Mouse (Mus musculus) embryonic facial prominence, embryonic 14.5 days (tissue): ENCODE measurements around the gene Lmo3. TPM values are rescaled to one million over a fixed set of nuclear protein-coding genes. Genes with fewer than 3 reads are reported as not detected.

ENCODE experiments used
- ATAC-seq: fragments of 200-750 bp; cut with Nextera tagmentation; 2 replicates; pipeline ENCODE4 v1.8.0; 2017; ENCODE audit warnings: low read depth, moderate number of reproducible peaks, moderate TSS enrichment
- DNase-seq: peaks from one replicate; pipeline ENCODE4 v3.0.0-alpha.2; 2015; ENCODE audit warnings: low spot score
- H3K27ac ChIP-seq: fragments of 300-500 bp; sonication (generic); replicated peaks from 2 replicates; pipeline ENCODE4 v1.5.1; 2014; ENCODE audit warnings: low read depth, mild to moderate bottlenecking, low read length, moderate library complexity
- H3K27me3 ChIP-seq: fragments of 300-500 bp; sonication (generic); replicated peaks from 2 replicates; pipeline ENCODE4 v1.6.1; 2014; ENCODE audit warnings: low read length; ENCODE audit not compliant: control insufficient read depth, insufficient read depth
- H3K36me3 ChIP-seq: fragments of 300-500 bp; sonication (generic); 2 replicates; pipeline ENCODE4 v1.6.1; 2014; ENCODE audit warnings: low read length, mixed read lengths; ENCODE audit not compliant: control insufficient read depth, insufficient read depth
- H3K4me1 ChIP-seq: fragments of 300-500 bp; sonication (generic); 2 replicates; pipeline ENCODE4 v1.6.1; 2014; ENCODE audit warnings: antibody characterized with exemption, low read length; ENCODE audit not compliant: control insufficient read depth, insufficient read depth
- H3K4me2 ChIP-seq: fragments of 300-500 bp; sonication (generic); 2 replicates; pipeline ENCODE4 v1.6.1; 2014; ENCODE audit warnings: low read depth, mild to moderate bottlenecking, low read length, moderate library complexity, mixed read lengths
- H3K4me3 ChIP-seq: fragments of 300-500 bp; sonication (generic); 2 replicates; pipeline ENCODE4 v1.5.1; 2014; ENCODE audit warnings: low read depth, mild to moderate bottlenecking, low read length
- H3K9ac ChIP-seq: fragments of 300-500 bp; sonication (generic); 2 replicates; pipeline ENCODE4 v1.6.1; 2014; ENCODE audit warnings: low read depth, mild to moderate bottlenecking, low read length, moderate library complexity, mixed read lengths
- H3K9me3 ChIP-seq: fragments of 300-500 bp; sonication (generic); 2 replicates; pipeline ENCODE4 v1.6.1; 2016; ENCODE audit warnings: low read length; ENCODE audit not compliant: control insufficient read depth
- WGBS: fragments of 180-500 bp; shearing (Covaris S2); extraction: QIAGEN DNeasy Blood & Tissue Kit; methylation state at CpG from one replicate; pipeline ENCODE4 v1.1.7; 2014; 5-methylcytosine and 5-hydroxymethylcytosine counted together
- polyA plus RNA-seq: library from polyadenylated mRNA; unstranded; fragments of >200 nt; fragmentation: Nextera tagmentation; extraction: Ambion mirVana; gene quantifications from 2 replicates; pipeline ENCODE4 v1.2.1, GENCODE M21; 2014

Lmo3 gene
- polyA plus RNA-seq, 1 experiment from 2014 or later = 2.5 TPM

DNA sequence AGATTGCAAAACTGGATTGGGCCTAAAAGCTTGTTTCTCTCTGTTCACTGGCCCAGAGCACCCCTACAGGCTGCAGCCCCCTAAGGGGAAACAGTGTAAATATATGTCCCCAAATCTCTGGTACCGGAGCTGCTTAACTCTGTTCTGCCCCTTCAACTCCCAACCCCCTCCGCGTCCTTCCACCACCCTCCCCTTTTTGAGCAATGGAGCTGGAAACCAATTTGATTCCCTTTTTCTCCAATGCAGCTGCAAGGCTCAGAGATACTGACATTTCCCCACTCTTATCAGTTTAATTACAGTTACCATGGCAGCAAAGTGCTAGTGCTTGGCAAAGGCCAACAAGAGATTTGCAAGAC is 161.3 kb downstream of the Lmo3 start:
- ATAC-seq (no peak), DNase-seq (peak; percentile 59)
- 8% methylated on average over 3 of the region's 3 CpGs for WGBS
- Histone ChIP-seq H3K9ac (peak overlapping the region; percentile 53; the same call in 1 of the 2 replicates), H3K4me3 (peak overlapping the region; percentile 44), H3K27me3 (peaks cover 21% of the 10 kb centered on the region), H3K36me3 (no peaks in the 10 kb centered on the region), H3K4me2 (peak overlapping the region; percentile 77), H3K4me1 (peaks cover 17% of the 10 kb centered on the region; the same call in 1 of the 2 replicates), H3K27ac (no peak overlapping the region), H3K9me3 (no peaks in the 10 kb centered on the region)

DNA sequence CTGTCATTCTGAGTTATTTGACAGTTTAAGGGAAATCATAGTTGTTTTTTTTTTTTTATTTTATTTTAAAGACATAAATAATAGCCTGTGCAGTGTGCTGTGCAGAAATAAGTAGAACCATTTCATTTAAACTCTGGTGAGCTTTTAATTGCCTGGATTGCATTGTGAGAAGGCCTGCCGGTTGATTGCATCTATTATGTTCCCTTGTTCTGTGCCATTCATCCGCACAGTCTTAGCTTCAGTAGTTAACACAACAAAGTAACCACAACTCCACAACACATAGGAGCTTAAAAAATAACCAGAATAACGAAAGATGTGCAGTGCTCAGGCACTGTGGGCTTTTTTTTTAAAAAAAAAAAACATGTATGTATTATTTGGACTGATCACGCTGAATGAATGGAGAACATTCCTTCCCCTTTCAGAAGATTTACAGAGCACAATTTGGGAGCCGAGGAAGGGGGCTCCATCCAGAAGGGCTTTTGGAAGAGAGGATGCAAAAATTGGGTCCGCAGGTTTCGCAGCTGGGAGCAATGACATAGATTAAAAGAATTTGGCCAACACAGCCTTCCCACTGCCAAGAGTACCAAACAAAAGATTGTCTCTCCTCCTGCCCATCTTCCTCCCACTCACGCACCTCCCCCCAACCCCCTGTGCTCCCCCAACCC is 161.8 kb downstream of the Lmo3 start:
- peak; percentile 39 for DNase-seq
- no peak; the same call in 1 of the 2 replicates for ATAC-seq
- peak overlapping the region; percentile 77 for H3K4me2 ChIP-seq
- no peak overlapping the region for H3K27ac ChIP-seq
- 32% methylated on average over 8 of the region's 8 CpGs for WGBS
- no peaks in the 10 kb centered on the region for H3K9me3 ChIP-seq
- H3K36me3 ChIP-seq = no peaks in the 10 kb centered on the region
- H3K9ac ChIP-seq = 0 out of 2 replicates have a peak overlapping the region, but pooled peaks have one; percentile 53
- H3K4me1 ChIP-seq = peaks cover 17% of the 10 kb centered on the region; the same call in 1 of the 2 replicates
- peaks cover 21% of the 10 kb centered on the region for H3K27me3 ChIP-seq
- peak overlapping the region; percentile 44; the same call in 1 of the 2 replicates for H3K4me3 ChIP-seq

DNA sequence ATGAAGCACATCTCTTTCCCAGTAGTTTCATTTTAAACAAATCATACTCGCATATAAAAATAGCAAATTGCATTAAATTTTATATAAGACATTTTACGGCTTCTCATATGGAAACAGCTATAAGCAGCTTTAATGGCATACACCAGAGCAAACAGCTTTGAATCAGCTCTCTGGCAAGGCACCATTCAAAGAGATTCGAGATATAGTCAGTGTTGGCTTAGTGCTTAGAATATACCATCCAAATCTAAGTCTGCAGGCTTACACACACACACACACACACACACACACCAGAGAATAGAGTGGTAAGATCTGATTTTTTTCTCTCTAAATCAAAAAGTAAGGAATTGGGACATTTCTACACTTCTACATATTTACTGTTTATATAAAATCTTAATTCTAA is 169.7 kb downstream of the Lmo3 start:
- Histone ChIP-seq H3K4me1 (no peaks in the 10 kb centered on the region), H3K9me3 (no peaks in the 10 kb centered on the region), H3K4me3 (no peak overlapping the region), H3K36me3 (no peaks in the 10 kb centered on the region), H3K4me2 (no peak overlapping the region), H3K27ac (no peak overlapping the region), H3K9ac (no peak overlapping the region), H3K27me3 (no peaks in the 10 kb centered on the region)
- 79% methylated on average over 3 of the region's 3 CpGs for WGBS
- ATAC-seq (no peak), DNase-seq (no peak)

DNA sequence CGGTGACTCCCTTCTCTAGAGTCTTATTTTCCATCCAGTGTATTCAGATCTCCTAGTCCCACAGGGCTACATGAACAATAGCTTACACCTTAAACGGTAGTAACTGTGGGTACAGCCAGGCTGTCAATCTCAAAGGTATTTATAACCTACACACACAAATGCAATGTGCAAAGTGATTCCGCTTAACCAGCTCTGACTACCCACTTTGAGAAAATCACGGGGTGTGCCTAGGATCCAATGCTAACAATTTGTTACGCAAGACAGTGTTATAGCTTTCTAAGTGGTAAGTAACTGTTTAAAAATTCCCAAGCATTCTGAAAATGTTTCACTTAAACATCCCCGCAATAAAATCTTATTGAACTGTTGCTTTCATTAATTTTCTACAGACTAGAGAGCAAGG is 179.7 kb downstream of the Lmo3 start:
- ATAC-seq (no peak), DNase-seq (no peak)
- H3K27me3 ChIP-seq = no peaks in the 10 kb centered on the region
- no peaks in the 10 kb centered on the region for H3K4me1 ChIP-seq
- no peak overlapping the region for H3K27ac ChIP-seq
- no peaks in the 10 kb centered on the region for H3K36me3 ChIP-seq
- no peaks in the 10 kb centered on the region for H3K9me3 ChIP-seq
- H3K4me2 ChIP-seq = no peak overlapping the region
- no peak overlapping the region for H3K4me3 ChIP-seq
- no peak overlapping the region for H3K9ac ChIP-seq
- WGBS = 77% methylated on average over 6 of the region's 6 CpGs

DNA sequence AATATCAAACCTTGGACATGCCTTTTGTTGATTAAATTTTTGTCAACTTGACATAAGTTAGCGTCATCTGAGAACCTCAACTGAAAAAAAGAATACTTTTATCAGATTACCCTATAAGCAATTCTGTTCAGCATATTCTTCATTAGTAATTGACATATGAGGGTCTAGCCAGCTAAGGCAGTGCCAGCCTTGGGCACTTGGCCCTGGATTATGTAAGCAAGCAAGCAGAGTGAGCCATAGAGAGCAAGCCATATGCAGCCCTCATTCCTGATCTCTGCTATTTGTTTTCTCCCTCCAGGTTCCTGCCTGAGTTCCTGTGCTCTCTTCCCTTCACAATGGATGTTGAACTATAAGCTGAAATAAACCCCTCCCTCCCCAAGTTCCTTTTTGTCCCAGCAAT is 182.9 kb downstream of the Lmo3 start:
- Histone ChIP-seq H3K36me3 (no peaks in the 10 kb centered on the region), H3K9me3 (no peaks in the 10 kb centered on the region), H3K4me3 (no peak overlapping the region), H3K4me1 (no peaks in the 10 kb centered on the region), H3K9ac (no peak overlapping the region), H3K27ac (no peak overlapping the region), H3K27me3 (no peaks in the 10 kb centered on the region), H3K4me2 (no peak overlapping the region)
- ATAC-seq (no peak), DNase-seq (no peak)
- WGBS = 89% methylated on average over 1 of the region's 1 CpGs

DNA sequence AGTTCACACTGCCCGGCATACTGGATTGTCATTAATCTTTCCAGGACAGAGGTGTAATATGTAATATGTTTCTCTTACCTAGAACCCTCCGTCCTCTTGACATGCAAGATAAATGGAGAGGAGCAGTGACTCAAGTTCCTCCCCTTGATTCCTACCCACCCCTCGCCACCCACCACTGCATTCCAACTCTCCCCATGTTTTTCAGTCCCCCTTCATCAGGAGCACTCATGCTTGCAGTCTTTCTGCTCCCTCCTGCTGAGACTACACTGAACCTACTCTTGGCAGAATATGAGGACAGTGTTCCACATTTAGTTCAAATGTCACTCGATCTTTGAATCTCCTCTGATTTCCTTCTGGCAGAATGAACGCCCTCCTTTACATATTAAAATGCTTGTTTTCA is 190.7 kb downstream of the Lmo3 start:
- no peaks in the 10 kb centered on the region for H3K36me3 ChIP-seq
- DNase-seq = no peak
- no peak overlapping the region for H3K4me3 ChIP-seq
- no peaks in the 10 kb centered on the region for H3K9me3 ChIP-seq
- no peak overlapping the region for H3K4me2 ChIP-seq
- no peaks in the 10 kb centered on the region for H3K27me3 ChIP-seq
- no peak overlapping the region for H3K27ac ChIP-seq
- H3K9ac ChIP-seq = no peak overlapping the region
- no peak for ATAC-seq
- 60% methylated on average over 5 of the region's 5 CpGs for WGBS
- H3K4me1 ChIP-seq = no peaks in the 10 kb centered on the region

DNA sequence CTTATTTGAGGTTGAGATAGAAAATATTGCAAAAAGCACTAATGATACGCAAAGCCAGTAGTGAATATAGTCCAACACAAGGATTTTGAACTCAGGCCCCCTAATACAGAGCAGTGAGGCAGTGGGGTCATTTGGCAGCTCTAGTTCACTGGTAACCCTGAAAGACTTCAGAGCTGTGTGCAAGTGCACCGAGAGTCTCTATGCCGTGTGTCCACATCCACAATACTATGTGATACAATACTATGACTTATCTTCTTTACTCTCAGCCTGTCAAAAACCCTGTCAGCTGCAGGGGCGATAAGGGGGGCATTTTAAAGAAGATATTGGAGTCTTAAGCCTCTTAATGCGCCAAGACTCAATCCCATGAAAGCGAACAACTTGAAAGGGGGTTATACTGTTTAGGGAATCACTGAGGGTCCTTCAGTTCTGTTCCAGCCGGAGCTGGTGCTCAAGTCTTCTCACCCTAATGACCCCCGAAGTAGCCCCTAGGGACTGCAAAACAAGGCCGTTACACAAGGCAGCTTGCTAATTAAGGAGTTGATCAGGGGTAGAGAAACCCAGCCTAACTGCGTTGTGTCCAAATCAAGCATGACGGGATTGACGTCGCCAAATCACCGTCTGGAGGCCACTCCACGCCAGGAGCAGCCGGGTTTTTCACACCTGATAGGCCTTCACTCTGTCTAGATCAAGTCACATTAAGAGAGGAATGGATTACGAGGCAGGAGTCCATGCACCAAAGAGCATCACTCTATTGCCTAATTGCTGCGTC is 193.4 kb downstream of the Lmo3 start:
- DNase-seq (no peak), ATAC-seq (no peak)
- H3K4me3 ChIP-seq = no peak overlapping the region
- H3K27ac ChIP-seq = no peak overlapping the region
- H3K4me1 ChIP-seq = no peaks in the 10 kb centered on the region
- H3K4me2 ChIP-seq = no peak overlapping the region
- H3K27me3 ChIP-seq = no peaks in the 10 kb centered on the region
- no peaks in the 10 kb centered on the region for H3K36me3 ChIP-seq
- no peak overlapping the region for H3K9ac ChIP-seq
- no peaks in the 10 kb centered on the region for H3K9me3 ChIP-seq
- 50% methylated on average over 18 of the region's 18 CpGs for WGBS

DNA sequence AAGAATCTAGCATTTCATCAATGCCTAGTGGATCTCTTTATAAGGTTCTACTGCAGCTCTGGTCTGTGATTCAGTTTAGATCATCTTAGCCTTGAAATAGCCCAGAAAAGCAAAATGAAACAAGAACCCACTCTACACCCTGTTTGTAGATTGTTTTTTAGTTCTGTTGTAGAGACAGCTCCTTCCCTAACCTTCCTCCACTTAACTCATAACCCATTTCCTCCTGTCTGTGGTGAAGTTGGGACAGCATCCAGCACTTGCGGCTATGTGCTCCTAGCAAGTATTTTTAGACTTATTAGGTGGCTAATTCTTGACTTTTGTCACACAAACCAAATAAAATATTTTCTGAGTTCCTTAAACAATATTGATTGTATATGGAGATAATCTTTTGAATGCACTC is 198.6 kb downstream of the Lmo3 start:
- no peak overlapping the region for H3K9ac ChIP-seq
- no peak overlapping the region for H3K4me2 ChIP-seq
- no peak overlapping the region for H3K4me3 ChIP-seq
- H3K9me3 ChIP-seq = no peaks in the 10 kb centered on the region
- H3K27ac ChIP-seq = no peak overlapping the region
- H3K4me1 ChIP-seq = no peaks in the 10 kb centered on the region
- H3K36me3 ChIP-seq = no peaks in the 10 kb centered on the region
- DNase-seq (no peak), ATAC-seq (no peak)
- H3K27me3 ChIP-seq = no peaks in the 10 kb centered on the region
- 87% methylated on average over 1 of the region's 1 CpGs for WGBS

DNA sequence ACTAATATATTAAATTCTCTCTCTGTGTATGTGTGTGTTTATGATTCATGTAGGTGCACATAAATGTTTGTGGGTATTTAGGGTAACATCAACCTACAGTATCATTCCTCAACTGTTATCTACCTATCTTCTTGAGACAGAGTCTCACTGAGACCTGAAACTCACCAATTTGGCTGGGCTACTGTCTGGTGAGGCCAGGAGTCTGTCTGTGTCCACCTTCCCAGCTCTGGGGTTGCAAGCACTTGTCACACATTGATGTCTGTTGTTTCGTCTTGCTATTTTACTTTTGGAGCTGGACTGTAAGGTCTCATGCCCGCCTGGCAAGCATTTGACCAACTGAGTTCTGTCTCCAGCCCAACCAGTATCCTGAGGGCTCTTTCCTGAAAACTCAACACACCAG is 210.6 kb downstream of the Lmo3 start:
- no peak overlapping the region for H3K27ac ChIP-seq

More for the DNA sequence above, 210.6 kb downstream of the Lmo3 start:
- DNase-seq (no peak), ATAC-seq (no peak)
- Histone ChIP-seq H3K36me3 (no peaks in the 10 kb centered on the region), H3K4me1 (no peaks in the 10 kb centered on the region), H3K9ac (no peak overlapping the region), H3K27me3 (no peaks in the 10 kb centered on the region), H3K9me3 (no peaks in the 10 kb centered on the region), H3K4me3 (no peak overlapping the region), H3K4me2 (no peak overlapping the region)
- WGBS = 87% methylated on average over 2 of the region's 2 CpGs
